ENCODE assay signal across 14 mouse cellular contexts in genomic region chr7:119898247-119898856, GRCm38 (mm10).
"Had no signal": no experiment of that assay in that cellular context is flagged by ENCODE, and none has a peak within 500 bp of the region (broad histone marks: within the 10 kb centered on the region; RNA-seq: fewer than 3 reads in every experiment).

No protein-coding gene starts in this region.

- H3K27me3 ChIP-seq: limb, embryonic 15.5 days; liver, embryonic 12.5 days; megakaryocyte, embryonic 14.5 days; midbrain, embryonic 12.5 days; neural tube, embryonic 13.5 days had no signal

- H3K27ac ChIP-seq: limb, embryonic 15.5 days; liver, embryonic 12.5 days; midbrain, embryonic 12.5 days; stomach, postnatal 0 days had no signal

- H3K4me3 ChIP-seq: limb, embryonic 15.5 days; liver, embryonic 12.5 days; megakaryocyte, embryonic 14.5 days; midbrain, embryonic 12.5 days; neural tube, embryonic 13.5 days had no signal

- H3K36me3 ChIP-seq: limb, embryonic 15.5 days; liver, embryonic 12.5 days; midbrain, embryonic 12.5 days; neural tube, embryonic 13.5 days had no signal

- DNase-seq: kidney, adult 2 months; kidney, postnatal 36 days; lung, embryonic 14.5 days; lung, postnatal 10 days; lung, postnatal 4 days; retina, postnatal 1 day; right cerebral cortex, postnatal 14 days; thymus, postnatal 14 days had no signal
